In the genomic region with DNA sequence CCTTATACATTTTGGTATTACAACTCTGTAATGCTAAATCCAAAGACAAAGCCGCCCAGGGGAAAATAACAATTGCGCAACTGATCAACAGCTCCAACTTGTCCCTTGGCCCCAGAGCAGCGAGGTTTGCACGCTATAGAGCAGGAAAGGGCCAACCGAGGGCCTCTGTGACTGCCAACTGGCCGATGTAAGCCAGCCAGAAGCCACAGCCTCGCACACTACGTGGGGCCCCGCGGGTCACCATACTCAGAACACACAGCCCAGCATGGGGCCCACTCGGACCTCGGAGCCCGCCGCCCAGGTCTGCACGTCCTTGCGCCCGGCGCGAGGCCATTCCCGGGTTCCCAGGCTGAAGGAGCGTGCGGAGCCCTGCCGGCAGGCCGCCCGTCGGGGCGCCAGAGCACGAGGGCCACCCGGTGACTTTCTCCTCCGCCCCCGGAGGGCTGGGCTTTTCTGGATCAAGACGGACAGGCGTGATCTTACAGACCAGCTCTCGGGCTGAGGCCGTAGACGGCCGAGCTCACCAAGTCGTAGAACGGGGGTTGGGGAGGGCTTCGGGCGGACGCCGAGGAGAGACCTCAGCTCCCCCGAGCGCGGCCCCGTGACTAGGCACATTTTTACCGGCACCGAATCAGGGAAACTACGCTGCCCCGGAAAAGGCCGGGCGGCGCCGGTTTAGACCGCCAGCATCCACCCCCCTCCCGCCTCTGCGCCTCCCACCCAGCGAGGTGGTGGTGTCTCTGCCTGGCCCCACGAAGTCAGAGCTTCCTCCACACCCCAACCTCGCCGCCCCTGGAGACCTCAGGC, we compare ENCODE assay signal across 7 mouse cellular contexts. TPM values are rescaled to one million over a fixed set of nuclear protein-coding genes. Genes with fewer than 3 reads are reported as not detected.
DNase-seq lines count a peak whose midpoint lies in the region; ATAC-seq lines count a peak whose summit lies in the region.

No protein-coding gene starts in this region.

- peak overlapping the region; percentile 95 for H3K9ac ChIP-seq in intestine, embryonic 15.5 days
- H3K9ac ChIP-seq in midbrain, embryonic 11.5 days (ENCODE audit: low read length): peak overlapping the region; percentile 76

- under 1% methylated on average over 62 of the region's 62 CpGs for WGBS in intestine, embryonic 15.5 days
- WGBS in midbrain, embryonic 11.5 days: under 1% methylated on average over 62 of the region's 62 CpGs

- peak overlapping the region; percentile 86 for H3K4me2 ChIP-seq in intestine, embryonic 15.5 days (replicated peaks)
- H3K4me2 ChIP-seq in midbrain, embryonic 11.5 days: peak overlapping the region; percentile 76

- peak overlapping the region; percentile 98 for H3K27ac ChIP-seq in intestine, embryonic 15.5 days
- H3K27ac ChIP-seq in midbrain, embryonic 11.5 days (ENCODE audit: low read depth, low read length): peak overlapping the region; percentile 85

- peak overlapping the region; percentile 89 for H3K4me3 ChIP-seq in intestine, embryonic 15.5 days (replicated peaks)
- H3K4me3 ChIP-seq in midbrain, embryonic 11.5 days (ENCODE audit: low read depth, low read length): peak overlapping the region; percentile 63

- no peaks in the 10 kb centered on the region for H3K27me3 ChIP-seq in intestine, embryonic 15.5 days (replicated peaks)
- H3K27me3 ChIP-seq in midbrain, embryonic 11.5 days (ENCODE audit: control insufficient read depth, insufficient read depth, low read length): no peaks in the 10 kb centered on the region

- intact Hi-C loops in gastrocnemius, postnatal 36 days (cut with DNase I): loop anchor here (1.0 to 2.0 kb wide), 2 partner anchors 19 to 44 kb away; a partner anchor contains a TSS
- intact Hi-C loops in left cerebral cortex, postnatal 36 days (cut with DNase I): loop anchor here (1.0 to 5.0 kb wide), 2 partner anchors 20 to 46 kb away; a partner anchor contains a TSS

- no peaks in the 10 kb centered on the region for H3K36me3 ChIP-seq in intestine, embryonic 15.5 days
- H3K36me3 ChIP-seq in midbrain, embryonic 11.5 days (ENCODE audit: control insufficient read depth, insufficient read depth, low read length): no peaks in the 10 kb centered on the region

- H3K4me1 ChIP-seq in intestine, embryonic 15.5 days (replicated peaks): peaks cover 13% of the 10 kb centered on the region
- H3K4me1 ChIP-seq in midbrain, embryonic 11.5 days (ENCODE audit: control insufficient read depth, insufficient read depth, low read length): peaks cover 16% of the 10 kb centered on the region

- DNase-seq in adrenal gland, adult 18-20 months (ENCODE audit: low spot score in 2 of 2): peak; percentile 86 to 88
- DNase-seq in embryo, embryonic 11.5 days (ENCODE audit: low read depth, low spot score): peak; percentile 79
- peak; percentile 90 to 92 for DNase-seq in gastrocnemius, postnatal 36 days
- DNase-seq in left cerebral cortex, postnatal 36 days (ENCODE audit: low spot score in 2 of 2): peak; percentile 72 to 77
- peak; percentile 99 for DNase-seq in midbrain, embryonic 11.5 days (ENCODE audit: low spot score, missing footprints)
- DNase-seq in skeletal muscle tissue, adult 2 months (ENCODE audit: low read depth, low spot score): peak; percentile 94

- ATAC-seq in intestine, embryonic 15.5 days: peak; percentile 54
- peak; percentile 80 for ATAC-seq in midbrain, embryonic 11.5 days (ENCODE audit: low FRiP score)

- no peaks in the 10 kb centered on the region for H3K9me3 ChIP-seq in intestine, embryonic 15.5 days
- H3K9me3 ChIP-seq in midbrain, embryonic 11.5 days (ENCODE audit: control insufficient read depth, low read length): no peaks in the 10 kb centered on the region

RNA-seq across cellular contexts. Expression of a gene that starts 0.9 kb away (rescaled TPM):
- total RNA-seq in adrenal gland, adult 18-20 months (2021): 100 to 1,000 TPM; 102 to 116 TPM
- total RNA-seq in gastrocnemius, postnatal 36 days (2021): 10 to 100 TPM; 33.2 to 40.3 TPM
- 89.3 and 93.6 TPM in 2 replicates for polyA plus RNA-seq in intestine, embryonic 15.5 days (2015; fragmentation: Nextera tagmentation; extraction: Ambion mirVana)
- 10 to 100 TPM; 11.7 to 12.3 TPM for total RNA-seq in left cerebral cortex, postnatal 36 days (2021)
- polyA plus RNA-seq in midbrain, embryonic 11.5 days (2014; fragmentation: Nextera tagmentation; extraction: Ambion mirVana): 27.0 and 31.8 TPM in 2 replicates

RNA-seq across cellular contexts. Expression of a gene that starts 44.5 kb away (rescaled TPM):
- total RNA-seq in adrenal gland, adult 18-20 months (2021): 100 to 1,000 TPM; 323 to 382 TPM
- 100 to 1,000 TPM in 1 of 2 experiments, 10 to 100 TPM in 1; 96.6 to 134 TPM for total RNA-seq in gastrocnemius, postnatal 36 days (2021)
- 280 and 299 TPM in 2 replicates for polyA plus RNA-seq in intestine, embryonic 15.5 days (2015; fragmentation: Nextera tagmentation; extraction: Ambion mirVana)
- total RNA-seq in left cerebral cortex, postnatal 36 days (2021): 100 to 1,000 TPM; 260 to 274 TPM
- 310 and 336 TPM in 2 replicates for polyA plus RNA-seq in midbrain, embryonic 11.5 days (2014; fragmentation: Nextera tagmentation; extraction: Ambion mirVana)

Comparison
In these comparisons a context has a peak if more than half of its experiments do, and no peak if none do; other contexts are left out.
1. Peak in every context shown above with its lines: DNase-seq, ATAC-seq, H3K4me3 ChIP-seq and H3K27ac ChIP-seq.